Mouse (Mus musculus) spleen, embryonic (tissue): ENCODE measurements at regions not wholly inside any gene's neighbourhood (a gene's known extent, or its start where the extent isn't known, plus 50 kb on each side); places are given as distances from the start of the nearest gene placed in this dataset.

Experiments used
- CTCF ChIA-PET: fragments of 350-600 bp; sonication (Branson Sonifier 250); formaldehyde crosslinking; loops from one replicate; lab custom pipeline; 2022; lab: Charles Lee

DNA sequence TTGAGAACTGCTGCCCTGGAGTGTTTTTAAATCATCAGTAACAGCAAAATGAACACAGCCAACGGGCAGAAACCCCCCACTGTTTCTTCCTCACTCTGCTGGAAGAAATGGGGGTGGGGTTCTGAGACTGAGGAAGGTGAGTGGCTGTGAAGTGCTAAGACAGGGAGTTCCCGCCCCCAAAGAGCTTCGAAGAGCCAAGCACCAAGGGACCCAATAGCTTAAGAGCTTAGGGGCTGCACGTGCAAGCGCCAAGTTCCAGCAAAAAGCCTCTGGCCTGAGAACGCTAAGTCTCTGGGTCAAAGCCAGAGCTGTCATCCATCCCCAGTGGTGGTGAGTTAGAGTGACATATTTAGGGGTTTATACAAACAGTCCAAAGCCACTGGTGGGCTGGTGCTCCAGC is 55.1 kb upstream of the Pcbd1 start:
- CTCF ChIA-PET = no interaction called here

DNA sequence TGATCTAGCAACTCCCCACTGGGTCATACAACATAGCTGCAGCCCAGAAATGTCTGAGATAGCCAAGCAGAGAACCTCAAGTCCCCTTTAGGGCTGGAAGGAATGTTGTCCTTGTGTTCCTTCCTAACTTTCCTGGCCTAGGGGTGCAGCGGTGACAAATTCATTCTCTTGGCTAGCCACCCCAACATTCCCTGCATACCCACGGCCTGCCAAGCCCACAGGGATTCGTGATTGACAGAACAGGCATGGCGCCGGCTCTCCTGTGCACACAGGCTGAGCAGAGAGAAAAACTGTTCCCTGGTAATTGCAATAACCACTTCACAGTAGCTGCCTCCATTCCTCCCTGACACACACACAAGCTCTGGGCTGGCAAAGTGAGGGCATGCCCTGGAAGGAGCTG is 60.5 kb upstream of the Pcbd1 start:
- CTCF ChIA-PET = no interaction called here

DNA sequence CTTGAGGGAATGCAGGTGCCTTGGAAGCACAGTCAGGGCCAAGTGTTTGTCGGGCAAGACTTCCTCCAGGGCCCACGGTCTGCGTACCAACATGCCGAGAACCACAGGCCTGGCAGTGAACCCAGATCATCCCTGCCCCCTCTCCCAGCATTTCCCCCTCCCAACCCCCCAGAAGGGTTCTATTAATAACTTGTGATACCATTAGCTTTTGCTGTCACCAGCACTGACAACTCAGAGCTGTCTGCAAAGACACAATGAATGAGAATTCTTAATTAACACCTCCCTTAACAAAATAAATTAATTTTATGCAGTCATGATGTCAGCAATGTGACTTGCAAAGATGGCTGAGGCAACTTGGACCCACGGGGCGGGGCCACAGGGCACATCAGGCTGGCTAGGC is 61.9 kb upstream of the Pcbd1 start:
- CTCF ChIA-PET = no interaction called here

DNA sequence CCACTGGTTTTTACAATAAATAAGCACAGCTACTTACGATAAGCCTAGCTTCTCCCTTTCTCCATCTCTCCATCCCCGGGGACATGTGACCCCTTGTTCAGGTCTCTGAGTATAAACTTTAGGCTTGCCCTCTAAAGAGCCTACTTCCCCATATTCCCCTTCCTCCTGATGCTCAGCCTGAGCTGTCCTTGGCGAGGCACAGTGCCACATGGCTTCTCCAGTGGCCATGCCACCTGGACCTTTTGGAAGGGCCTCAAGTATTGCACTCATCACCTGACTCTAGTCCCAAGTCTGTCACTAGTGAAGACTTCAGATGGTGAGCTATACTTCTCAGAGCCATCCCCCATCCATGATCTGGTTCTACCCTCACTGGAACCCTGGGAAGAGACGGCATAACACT is 64.1 kb upstream of the Pcbd1 start:
- CTCF ChIA-PET = no interaction called here

DNA sequence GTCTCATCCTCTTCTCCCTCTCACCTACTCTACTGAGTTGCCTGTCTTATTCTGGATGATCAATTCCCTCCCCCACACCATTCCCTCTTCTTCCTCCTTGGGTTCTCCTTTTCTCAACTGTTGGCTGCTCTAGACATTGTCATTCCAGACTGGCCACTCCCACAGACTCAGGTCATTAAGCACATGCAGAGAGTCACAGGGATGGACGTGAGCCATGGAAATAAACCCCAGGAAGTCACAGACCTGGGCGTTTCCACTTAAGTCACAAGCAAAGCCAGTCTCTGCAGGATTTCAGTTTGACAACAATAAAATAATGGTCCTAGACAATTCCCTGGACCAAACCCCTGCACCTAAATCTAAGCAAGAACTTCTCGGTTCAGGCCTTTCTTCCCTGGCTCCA is 65.0 kb upstream of the Pcbd1 start:
- CTCF ChIA-PET = no interaction called here

DNA sequence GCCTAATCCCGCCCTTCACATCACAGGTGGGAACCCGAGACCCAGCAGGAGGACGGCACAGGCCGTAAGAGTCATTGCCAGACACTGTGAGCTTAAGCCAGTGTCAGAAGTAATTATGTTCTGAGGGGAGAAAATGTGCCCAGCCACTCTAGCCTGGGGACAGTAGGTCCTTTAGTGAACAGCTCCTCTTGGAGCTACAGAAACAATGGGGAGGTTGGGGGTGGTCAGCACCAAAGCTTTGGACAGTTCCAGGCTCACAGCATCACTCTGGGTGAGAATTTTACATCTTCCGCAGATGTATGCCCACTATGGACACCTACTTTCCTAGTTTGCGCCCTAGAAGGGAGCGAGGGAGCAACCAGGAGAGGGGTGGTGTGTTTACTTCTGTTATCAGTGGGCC is 65.7 kb upstream of the Pcbd1 start:
- CTCF ChIA-PET = interaction anchor here (0.6 kb wide), 1 partner anchor 32 kb away, joined by 22 read pairs; no protein-coding TSS in a partner anchor

DNA sequence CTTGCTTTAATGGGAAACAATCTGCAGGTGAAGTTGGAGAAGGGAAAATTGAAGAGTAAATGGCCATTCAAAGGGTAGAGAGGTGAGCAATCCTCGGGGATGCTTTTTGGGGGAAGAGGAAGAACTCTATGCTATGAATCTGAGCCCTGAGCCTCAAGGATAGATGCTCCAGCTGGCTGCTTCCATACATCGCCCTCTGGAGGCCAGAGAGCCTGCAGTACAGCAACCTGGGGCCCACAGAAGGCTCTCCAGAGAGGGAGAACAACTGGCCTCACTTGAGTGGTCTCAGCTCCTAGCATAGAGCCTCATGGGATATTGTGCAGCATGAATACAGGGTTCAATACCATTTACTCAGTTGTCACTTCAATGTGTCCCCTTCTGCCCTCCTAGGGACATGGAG is 69.6 kb upstream of the Pcbd1 start:
- CTCF ChIA-PET = no interaction called here

DNA sequence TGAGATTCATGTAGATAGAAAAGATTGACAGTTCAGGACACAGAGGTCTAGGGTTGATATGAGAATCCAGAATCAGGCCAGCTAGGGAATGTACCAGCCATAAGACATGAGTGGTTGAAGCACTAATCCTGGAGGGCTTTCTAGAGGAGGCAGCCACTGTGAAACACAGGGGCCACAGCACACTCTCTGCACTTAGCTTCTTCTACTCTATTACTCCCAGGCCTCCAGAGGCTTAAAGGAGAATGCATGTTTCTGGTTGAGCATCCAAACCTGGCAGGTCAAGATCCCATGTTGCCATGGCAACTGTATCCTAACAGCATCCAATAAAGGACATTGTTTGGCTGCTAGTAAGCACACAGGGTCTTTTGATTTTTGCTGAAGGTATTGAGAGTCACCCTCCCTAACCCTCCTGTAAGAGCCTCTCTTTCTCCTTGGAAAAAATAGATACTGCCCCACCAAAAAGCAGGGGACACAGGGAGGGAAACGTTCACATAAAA is 76.9 kb upstream of the Pcbd1 start:
- CTCF ChIA-PET = no interaction called here

DNA sequence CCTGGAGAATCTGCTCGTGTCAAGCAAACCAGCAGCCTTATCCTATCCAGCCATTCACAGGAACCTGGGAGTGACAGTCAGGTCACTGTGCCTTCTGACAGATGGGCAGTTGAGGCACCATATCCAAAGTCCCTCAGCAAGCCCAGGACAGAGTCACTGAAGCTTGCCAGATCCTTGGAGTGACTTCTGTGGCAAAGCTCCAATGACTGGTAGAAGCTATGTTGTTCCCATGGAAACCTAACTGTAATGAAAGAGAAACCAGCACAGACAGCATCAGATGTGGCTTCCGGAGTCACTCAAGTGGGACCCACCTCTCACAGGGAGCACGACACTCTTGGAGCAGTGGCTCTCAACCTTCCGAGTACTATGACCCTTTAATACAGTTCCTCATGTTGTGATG is 78.4 kb upstream of the Pcbd1 start:
- CTCF ChIA-PET = no interaction called here

DNA sequence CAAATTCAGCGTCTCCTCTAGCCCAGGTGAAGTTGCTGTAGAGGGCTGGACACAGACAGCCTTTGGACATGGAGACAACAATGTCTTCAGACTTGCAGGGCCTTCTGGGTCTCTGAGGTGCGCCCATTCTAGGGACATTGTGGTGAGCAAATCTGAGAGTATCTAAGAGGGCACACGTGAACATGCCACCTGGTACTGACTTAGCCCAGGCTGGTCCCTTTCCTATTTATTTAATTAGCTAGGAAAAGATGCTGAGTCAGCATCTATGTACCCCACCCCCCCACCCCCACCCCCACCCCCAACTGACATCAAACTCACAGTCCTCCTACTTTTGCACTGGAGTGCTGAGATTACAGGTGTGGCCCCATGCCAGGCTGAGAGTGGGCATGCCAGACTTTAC is 81.7 kb upstream of the Pcbd1 start:
- CTCF ChIA-PET = no interaction called here

DNA sequence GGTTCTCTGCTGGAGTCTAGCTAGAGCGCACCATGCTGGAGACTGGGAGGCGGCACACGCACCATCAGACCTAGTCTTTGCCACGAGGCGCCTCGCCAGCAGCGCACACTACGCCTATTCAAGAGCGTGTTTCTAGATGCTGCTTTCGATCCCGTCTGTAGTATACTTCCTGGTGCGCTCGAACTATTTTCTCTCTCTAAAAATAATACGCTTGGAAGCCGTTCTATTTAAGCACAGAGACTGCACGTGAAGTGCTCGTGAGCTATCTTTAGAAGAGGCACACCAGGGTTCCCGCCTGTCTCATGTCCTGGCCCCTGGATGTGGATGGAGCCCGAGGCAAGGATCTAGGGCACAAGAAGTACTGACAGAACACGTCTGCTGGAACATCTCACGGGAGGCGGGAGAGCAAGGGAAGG is 87.4 kb upstream of the Pcbd1 start:
- CTCF ChIA-PET = interaction anchor here (0.7 kb wide), 1 partner anchor 18 kb away, joined by 3 read pairs; no protein-coding TSS in a partner anchor

DNA sequence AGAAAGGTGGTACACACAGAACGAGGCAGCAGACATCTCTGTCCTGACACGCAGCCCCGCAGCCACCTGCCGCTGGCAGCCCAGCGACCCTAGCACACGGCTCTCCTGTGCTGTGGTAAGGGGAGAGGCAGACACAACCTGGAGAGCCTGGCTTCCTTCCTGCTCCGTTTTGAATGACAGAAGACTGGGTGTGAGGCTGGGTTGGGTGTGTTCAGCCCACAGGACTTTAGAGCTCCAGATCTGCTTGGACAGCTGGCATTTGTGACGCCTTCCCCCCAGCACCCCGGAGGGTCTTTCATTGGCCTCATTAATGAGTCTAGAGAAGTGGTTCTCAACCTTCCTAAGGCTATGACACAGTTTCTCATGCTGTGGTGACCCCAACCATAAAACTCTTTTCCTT is 91.7 kb upstream of the Pcbd1 start:
- CTCF ChIA-PET = no interaction called here

DNA sequence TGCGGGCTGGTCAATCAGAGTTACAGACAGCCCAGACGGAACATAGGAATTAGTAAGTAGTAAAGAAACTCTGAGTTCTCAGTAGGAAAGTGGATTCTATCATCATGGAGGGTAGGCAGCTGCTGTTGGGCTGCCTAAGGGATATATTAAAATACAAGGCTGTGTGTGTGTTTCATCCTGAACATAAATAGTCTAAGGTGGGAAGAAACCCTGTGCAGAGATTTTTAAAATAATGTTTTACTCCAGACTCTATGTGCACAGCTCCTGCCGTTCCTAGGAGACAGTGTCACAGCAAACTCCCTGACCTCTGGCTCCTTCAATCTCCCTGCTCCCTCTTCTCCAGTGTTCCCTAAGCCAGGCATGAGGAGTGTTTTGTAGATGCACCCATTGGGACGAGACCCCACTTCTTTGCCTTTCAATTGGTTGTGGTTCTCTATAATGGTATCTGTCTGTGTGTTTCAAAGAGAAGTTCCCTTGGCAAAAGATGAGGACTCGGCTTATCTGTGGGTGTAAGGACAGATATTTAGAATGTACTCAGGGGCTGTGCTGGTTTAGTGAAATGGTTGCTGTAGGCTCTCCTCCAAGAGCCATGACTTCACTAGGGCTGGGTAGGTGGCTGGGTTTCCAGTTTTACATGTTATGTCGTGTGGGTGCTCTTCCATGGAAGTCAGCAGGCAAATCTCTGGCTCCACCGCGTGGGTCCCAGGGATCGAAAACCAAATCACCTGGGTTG is 93.1 kb upstream of the Pcbd1 start:
- CTCF ChIA-PET = no interaction called here

DNA sequence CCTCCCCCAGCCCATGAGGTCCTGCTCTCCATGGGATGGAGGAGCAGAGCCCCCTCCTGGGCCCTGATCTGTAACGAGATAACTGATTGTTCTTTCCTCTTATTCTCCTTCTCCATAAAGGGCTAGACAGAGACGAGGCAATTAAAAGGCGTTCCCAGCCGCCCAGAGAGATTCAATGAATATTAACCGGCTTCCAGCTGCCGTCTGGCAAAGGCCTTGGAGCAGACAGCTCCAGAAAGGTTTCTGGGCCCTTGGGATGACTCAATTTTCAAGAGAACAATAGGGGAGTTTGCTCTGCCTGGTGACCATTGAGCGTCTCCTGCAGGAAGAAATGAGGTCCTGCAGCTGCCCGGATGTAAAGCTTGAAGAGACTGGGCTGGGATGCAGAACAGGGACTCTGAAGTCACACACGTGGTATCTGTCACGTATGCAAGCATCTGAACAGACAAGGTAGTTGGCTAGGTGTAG is 104.0 kb upstream of the Pcbd1 start:
- CTCF ChIA-PET = no interaction called here

DNA sequence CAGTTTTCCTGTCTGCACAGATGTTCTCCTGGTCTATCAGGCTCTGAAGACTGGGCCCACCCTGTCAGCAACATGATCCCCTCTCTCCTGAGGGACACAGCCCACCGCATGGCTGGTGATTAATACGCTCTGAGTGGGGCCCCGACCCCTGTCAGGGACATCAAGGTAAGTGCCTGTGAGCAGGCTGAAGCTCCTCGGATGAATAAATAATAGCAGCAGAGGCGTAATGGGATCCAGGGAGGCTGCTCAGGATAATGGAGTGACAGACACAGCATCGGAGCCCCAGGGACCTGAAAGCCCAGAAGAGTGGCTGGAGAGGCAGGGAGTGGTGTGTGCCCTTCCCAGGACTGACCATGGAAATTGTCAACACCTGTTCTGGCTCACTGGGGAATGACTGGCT is 107.4 kb upstream of the Pcbd1 start:
- CTCF ChIA-PET = interaction anchor here (0.6 kb wide), 1 partner anchor 86 kb away, joined by 4 read pairs; no protein-coding TSS in a partner anchor

DNA sequence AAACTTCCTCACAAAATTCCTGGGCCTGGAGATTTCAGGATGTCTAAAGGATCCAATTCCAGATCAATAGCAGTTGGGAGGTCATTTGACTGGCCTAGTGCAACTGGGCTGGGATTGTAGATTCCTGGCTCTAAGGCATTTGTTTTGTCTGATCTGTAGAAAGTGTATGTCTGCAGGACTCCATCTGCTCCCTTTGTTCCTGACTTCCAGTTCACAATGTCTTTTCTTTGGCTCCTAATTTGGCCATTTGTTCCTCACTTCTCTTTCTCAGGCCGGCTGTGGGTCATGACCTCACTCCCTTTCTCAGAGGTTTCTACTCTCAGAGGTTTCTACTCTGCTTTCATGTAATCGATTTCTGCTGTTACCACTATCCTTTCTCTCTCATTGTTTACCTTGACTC is 115.5 kb upstream of the Pcbd1 start:
- CTCF ChIA-PET = no interaction called here

DNA sequence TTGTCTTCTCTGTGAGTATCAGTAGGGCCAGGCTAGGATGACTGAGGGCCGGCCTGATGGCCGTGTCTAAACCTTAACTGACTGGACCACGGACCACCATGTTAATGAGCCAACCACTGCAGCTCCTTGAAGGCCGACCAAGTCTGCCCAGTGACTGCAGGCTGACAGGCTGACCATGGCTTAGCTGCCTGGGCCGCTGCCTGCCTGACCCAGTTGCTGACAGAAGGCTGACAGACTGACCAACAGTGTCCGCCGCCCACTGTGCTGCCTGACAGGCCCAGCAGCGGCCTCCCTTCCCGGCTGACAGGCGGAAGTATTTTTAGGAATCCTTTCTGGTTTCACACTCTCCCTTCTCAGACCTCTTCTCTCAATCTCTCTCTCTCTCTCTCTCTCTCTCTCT is 124.3 kb upstream of the Pcbd1 start:
- CTCF ChIA-PET = no interaction called here

DNA sequence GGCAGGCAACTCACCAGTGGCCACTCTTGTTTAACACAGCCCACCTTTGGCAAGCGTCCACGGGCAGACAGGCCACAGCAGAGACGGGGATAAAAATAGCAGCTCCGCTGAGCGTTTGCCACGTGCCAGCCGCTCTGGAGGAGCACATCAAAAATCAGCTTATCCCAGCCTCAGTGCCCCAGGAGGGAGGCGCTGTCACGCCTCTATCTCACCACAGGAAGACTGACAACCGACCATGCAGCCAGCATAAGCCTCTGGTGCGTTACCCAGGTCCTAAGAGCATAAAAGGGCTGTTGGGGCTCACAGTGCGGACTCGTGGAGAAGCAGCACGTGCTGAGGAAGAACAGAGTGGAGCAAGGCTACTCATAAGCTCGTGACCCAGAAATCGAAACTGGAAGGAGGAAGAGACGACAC is 126.4 kb upstream of the Unc5b start:
- CTCF ChIA-PET = no interaction called here

DNA sequence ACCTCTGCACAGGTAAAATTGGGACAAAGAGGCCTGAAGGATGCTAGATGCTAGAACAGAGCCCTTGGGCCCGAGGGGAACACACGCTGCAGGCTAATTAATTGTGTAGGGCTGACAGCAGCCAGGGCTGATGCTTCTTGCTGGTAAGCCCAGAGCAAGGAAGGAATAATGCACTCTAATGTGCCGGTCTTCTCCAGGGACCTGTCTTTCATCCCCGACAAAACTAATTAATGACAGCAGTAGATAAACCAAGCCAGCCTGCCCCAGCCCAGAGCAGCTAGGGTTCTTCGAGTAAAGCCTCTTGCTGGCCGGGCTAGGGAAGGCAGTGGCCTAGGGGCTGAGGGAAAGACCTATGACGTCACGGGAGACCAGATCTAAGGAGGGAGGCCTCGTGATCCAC is 124.1 kb upstream of the Unc5b start:
- CTCF ChIA-PET = no interaction called here

DNA sequence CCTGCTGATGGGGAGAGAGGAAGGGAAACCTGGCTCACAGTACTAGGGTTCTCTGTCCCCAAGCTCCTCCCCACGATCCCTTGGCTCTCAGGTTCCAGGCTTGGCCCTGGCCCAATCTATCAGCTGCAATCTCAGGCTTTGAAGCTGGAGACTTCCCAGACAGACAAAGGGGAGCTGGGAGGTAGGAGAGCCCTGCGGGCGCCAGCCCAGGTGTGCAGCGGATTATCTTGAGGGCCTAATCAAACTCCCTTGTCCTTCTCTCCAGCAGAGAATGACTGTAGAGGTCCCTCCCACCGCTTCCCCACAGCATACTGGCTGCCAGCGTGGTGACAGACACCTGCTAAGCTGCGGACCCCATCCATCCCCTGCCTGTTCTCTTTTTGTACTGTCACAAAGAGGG is 121.1 kb upstream of the Unc5b start:
- CTCF ChIA-PET = no interaction called here

DNA sequence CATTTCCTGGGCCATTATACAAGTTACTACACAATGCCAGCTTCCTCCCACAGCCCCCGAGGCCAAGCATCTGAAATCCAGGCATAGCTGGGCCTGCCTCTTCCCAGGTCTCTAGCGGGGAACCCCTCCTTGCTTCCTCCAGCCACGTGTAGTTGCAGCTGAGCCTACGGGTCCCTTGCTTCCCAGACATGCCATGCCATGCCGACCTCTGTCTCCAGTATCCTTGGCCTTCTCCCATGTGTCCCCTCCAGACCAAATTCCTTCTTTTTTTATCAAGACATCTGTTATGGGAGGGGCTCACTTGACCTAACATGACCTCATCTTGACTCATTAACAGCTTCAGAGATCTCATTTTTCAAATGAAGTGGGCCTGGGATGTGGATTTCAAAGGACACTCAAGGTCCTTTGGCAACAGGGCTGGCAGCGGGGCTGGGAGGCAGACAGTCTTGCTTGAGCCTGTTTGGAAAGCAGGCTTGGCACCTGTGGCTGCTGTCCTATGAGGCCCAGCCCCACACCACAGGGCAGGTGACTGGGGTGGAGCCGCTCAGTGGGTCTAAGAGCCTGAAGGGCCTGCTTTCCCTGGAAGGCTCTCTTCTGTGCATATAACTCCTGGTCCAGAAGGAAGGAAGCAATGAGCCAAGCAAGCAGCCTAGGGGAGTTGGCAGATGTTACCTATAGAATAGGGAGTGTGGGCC is 117.7 kb upstream of the Unc5b start:
- CTCF ChIA-PET = no interaction called here

DNA sequence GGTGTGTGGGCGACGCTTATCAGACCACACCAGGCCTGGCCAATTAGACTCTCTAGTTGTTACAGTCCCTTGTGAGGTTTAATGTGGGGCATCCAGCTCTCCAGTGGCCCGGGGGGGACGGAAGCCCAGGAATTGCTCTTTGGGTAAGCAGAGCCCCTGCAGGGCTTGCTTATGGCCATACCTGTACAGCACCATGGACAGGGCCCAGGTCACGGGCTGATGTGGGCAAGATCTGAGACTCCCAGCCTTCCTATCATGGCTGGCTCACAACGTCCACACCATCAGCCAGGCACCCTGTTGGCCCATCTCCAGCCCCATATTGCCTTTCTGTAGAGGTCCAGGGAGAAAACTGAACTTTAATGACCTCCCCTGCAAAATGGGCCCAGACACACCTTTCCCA is 111.7 kb upstream of the Unc5b start:
- CTCF ChIA-PET = no interaction called here

DNA sequence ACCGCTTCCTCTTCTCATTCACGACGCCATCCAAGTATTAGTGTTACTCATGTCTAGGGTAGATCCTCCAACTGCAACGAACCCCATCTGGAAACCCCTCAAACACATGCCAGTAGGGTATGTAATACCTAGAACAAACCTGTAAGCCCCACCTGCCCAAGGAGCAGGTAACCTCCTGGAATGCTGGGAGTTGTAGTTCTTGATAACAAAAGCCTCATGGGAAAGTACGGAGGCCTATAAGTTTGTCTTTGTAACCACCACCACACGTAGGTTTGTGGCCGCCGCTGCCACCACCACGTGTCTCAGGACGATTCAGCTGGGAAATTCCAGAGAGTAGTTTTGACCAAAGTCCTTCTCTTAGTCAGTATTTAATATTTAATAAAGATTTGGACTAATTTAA is 107.4 kb upstream of the Unc5b start:
- CTCF ChIA-PET = no interaction called here
